Mouse (Mus musculus) heart, embryonic 14.5 days (tissue): ENCODE data around the gene Ctr9. TPM values are rescaled to one million over a fixed set of nuclear protein-coding genes. Genes with fewer than 3 reads are reported as not detected.

ENCODE experiments used
- ATAC-seq: fragments of 200-750 bp; cut with Nextera tagmentation; 2 replicates; pipeline ENCODE4 v1.8.0; 2017; ENCODE audit warnings: low read depth, moderate TSS enrichment; ENCODE audit not compliant: insufficient number of reproducible peaks, insufficient read depth, low FRiP score
- H3K27ac ChIP-seq, 2 experiments: fragments of 200-500 bp in 1 of 2; fragments of 300-500 bp in 1 of 2; sonication (generic) in 1 of 2; replicated peaks in 1 of 2; 2 replicates each; pipeline ENCODE4 v1.5.1; 2012 to 2014; ENCODE audit warnings: low read depth in 2 of 2, low read length in 2 of 2, control low read depth in 1 of 2, mild to moderate bottlenecking in 1 of 2, mixed read lengths in 1 of 2; ENCODE audit not compliant: control insufficient read depth in 1 of 2, insufficient read depth in 1 of 2
- H3K27me3 ChIP-seq: fragments of 300-500 bp; sonication (generic); 2 replicates; pipeline ENCODE4 v1.6.1; 2014; ENCODE audit warnings: mild to moderate bottlenecking, low read length, control low read depth; ENCODE audit not compliant: control insufficient read depth, insufficient read depth
- H3K36me3 ChIP-seq: fragments of 300-500 bp; sonication (generic); 2 replicates; pipeline ENCODE4 v1.6.1; 2014; ENCODE audit warnings: mild to moderate bottlenecking, control low read depth, low read length, mixed read lengths; ENCODE audit not compliant: control insufficient read depth, insufficient read depth
- H3K4me1 ChIP-seq, 2 experiments: fragments of 200-500 bp in 1 of 2; fragments of 300-500 bp in 1 of 2; sonication (generic) in 1 of 2; 2 replicates each; pipeline ENCODE4 v1.6.1; 2012 to 2014; ENCODE audit warnings: low read length in 2 of 2, control low read depth in 1 of 2, mixed read lengths in 1 of 2; ENCODE audit not compliant: control insufficient read depth in 2 of 2, insufficient read depth in 2 of 2
- H3K4me2 ChIP-seq: fragments of 300-500 bp; sonication (generic); 2 replicates; pipeline ENCODE4 v1.6.1; 2014; ENCODE audit warnings: mild to moderate bottlenecking, low read length
- H3K4me3 ChIP-seq, 2 experiments: fragments of 200-500 bp in 1 of 2; fragments of 300-500 bp in 1 of 2; sonication (generic) in 1 of 2; 2 replicates each; pipeline ENCODE4 v1.5.1; 2012 to 2014; ENCODE audit warnings: low read length in 2 of 2, mild to moderate bottlenecking in 2 of 2, control low read depth in 1 of 2, low read depth in 1 of 2, moderate library complexity in 1 of 2; ENCODE audit not compliant: control insufficient read depth in 1 of 2, insufficient read depth in 1 of 2
- H3K9ac ChIP-seq: fragments of 300-500 bp; sonication (generic); 2 replicates; pipeline ENCODE4 v1.6.1; 2014; ENCODE audit warnings: mild to moderate bottlenecking, low read length
- H3K9me3 ChIP-seq: fragments of 300-500 bp; sonication (generic); 2 replicates; pipeline ENCODE4 v1.6.1; 2016; ENCODE audit warnings: low read length, control low read depth; ENCODE audit not compliant: control insufficient read depth
- WGBS: fragments of 180-500 bp; shearing (Covaris S2); extraction: QIAGEN DNeasy Blood & Tissue Kit; methylation state at CpG from one replicate; pipeline ENCODE4 v1.1.7; 2014; 5-methylcytosine and 5-hydroxymethylcytosine counted together
- polyA plus RNA-seq: library from polyadenylated mRNA; unstranded; fragments of >200 nt; fragmentation: Nextera tagmentation; extraction: Ambion mirVana; gene quantifications from 2 replicates; pipeline ENCODE4 v1.2.1, GENCODE M21; 2014

The Ctr9 gene
- polyA plus RNA-seq, 1 experiment from 2014 or later: 38.2 TPM

DNA sequence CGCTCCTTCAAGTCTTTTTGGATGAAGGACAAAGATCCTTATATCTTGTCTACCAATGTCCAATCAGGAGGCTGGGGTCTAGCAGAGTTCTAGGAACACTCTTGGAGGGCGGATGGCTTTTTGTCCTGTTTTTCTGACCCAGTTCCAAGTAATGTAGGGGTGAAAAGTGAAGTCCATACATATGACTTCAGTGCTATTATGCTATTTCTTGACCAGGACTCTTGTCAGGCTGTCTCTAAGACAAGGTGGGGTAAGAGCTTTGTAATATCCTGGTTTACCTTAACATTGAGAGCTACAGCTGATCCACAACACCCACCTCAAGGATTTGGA, 41.4 kb downstream of the Ctr9 start:
- H3K4me3 ChIP-seq: no peak overlapping the region
- 92% methylated on average over 2 of the region's 2 CpGs for WGBS

DNA sequence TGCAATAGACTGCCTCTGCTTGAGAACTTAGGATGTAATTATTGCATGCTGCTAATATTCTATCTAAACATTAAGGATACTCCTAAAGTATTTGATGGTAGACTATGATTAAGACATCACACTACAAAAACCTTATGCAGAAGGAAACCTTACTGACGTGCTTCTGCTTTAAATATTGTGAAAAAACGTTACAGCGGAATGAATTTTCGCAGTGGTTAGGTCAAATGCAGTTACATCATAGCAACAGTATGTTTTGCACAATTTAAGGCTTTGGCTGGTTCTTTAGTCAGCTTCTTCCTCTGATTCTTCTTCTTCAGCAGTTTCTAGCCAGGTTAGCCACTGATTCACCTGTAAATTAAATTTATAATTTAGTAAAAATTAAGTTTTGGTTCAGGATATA, 43.7 kb downstream of the Ctr9 start:
- peaks cover 98% of the 10 kb centered on the region for H3K36me3 ChIP-seq
- peaks cover 10% of the 10 kb centered on the region for H3K9me3 ChIP-seq
- H3K27ac ChIP-seq: no peak overlapping the region
- H3K4me3 ChIP-seq: no peak overlapping the region
- H3K9ac ChIP-seq: no peak overlapping the region
- no peaks in the 10 kb centered on the region for H3K27me3 ChIP-seq
- no peak for ATAC-seq
- 91% methylated on average over 4 of the region's 4 CpGs for WGBS
- H3K4me1 ChIP-seq: peaks cover 2 to 20% of the 10 kb centered on the region in 2 experiments; a peak in 3 of 4 replicates
- H3K4me2 ChIP-seq: no peak overlapping the region

More for the DNA sequence above, 41.4 kb downstream of the Ctr9 start:
- Histone ChIP-seq H3K36me3 (peaks cover 77% of the 10 kb centered on the region), H3K9me3 (peaks cover 10% of the 10 kb centered on the region), H3K9ac (no peak overlapping the region), H3K4me2 (no peak overlapping the region), H3K4me1 (peaks cover 0 to 3% of the 10 kb centered on the region in 2 experiments; a peak in 2 of 4 replicates), H3K27ac (no peak overlapping the region), H3K27me3 (no peaks in the 10 kb centered on the region)
- ATAC-seq: no peak

- H3K36me3 ChIP-seq: peaks cover 99% of the 10 kb centered on the region
- peaks cover 2 to 42% of the 10 kb centered on the region in 2 experiments; a peak in 3 of 4 replicates for H3K4me1 ChIP-seq
- H3K27ac ChIP-seq: peak overlapping the region in 1 of 2 experiments; percentile 51; a peak in 2 of 4 replicates
These were observed 46.5 kb downstream of the Ctr9 start for GRCm38 (mm10) chr7:111075288-111075687.

DNA sequence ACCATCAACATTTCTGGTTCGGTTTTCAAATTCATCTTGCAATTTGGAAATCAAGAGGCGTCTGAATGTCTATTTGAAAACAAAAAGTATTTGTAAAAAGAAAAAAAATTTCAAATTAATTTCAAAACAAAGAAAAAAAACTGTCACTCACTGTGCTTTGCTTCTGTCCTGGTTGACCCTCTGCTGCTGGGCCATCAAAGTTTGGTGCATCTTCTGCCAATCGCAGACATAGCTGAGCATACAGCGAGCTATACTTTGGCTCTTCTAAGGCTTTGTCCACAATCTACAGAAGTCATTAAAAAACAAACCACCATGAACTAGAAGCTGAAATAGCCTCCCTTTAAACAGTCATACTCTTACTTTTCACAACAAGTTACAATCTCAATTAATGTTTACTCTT, 49.5 kb downstream of the Ctr9 start:
- H3K4me3 ChIP-seq: no peak overlapping the region
- peaks cover 2 to 51% of the 10 kb centered on the region in 2 experiments; a peak in 3 of 4 replicates for H3K4me1 ChIP-seq
- no peak for ATAC-seq
- H3K9me3 ChIP-seq: no peaks in the 10 kb centered on the region
- H3K4me2 ChIP-seq: no peak overlapping the region
- H3K27me3 ChIP-seq: no peaks in the 10 kb centered on the region
- 89% methylated on average over 4 of the region's 4 CpGs for WGBS
- no peak overlapping the region for H3K27ac ChIP-seq
- H3K9ac ChIP-seq: no peak overlapping the region
- peaks cover 82% of the 10 kb centered on the region for H3K36me3 ChIP-seq

More at GRCm38 (mm10) chr7:111075288-111075687, 46.5 kb downstream of the Ctr9 start:
- ATAC-seq: no peak
- no peaks in the 10 kb centered on the region for H3K27me3 ChIP-seq
- no peaks in the 10 kb centered on the region for H3K9me3 ChIP-seq
- H3K9ac ChIP-seq: no peak overlapping the region
- no peak overlapping the region for H3K4me2 ChIP-seq
- 48% methylated on average over 4 of the region's 4 CpGs for WGBS
- H3K4me3 ChIP-seq: no peak overlapping the region

DNA sequence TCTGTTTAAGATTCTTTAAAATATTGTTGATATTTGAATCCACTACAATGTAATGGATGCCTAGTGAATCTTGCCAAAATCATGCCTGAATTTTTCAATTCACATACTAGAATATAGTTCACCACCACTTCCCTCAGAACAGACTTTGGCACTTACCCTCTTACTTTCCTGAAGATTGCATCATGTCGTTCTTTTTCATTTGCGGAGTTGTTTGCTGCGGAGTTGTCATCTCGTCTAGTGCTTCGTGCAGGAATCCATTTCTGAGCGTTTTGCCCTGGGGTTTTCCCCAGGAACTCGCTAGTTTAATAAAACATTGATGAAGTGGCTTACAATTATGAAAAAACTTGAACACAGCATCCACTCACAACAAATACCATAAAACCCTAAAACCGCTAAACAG, 51.3 kb downstream of the Ctr9 start:
- Histone ChIP-seq H3K9ac (no peak overlapping the region), H3K4me3 (peak overlapping the region in 1 of 2 experiments; percentile 74; a peak in 1 of 4 replicates), H3K4me1 (peaks cover 2 to 49% of the 10 kb centered on the region in 2 experiments; a peak in 3 of 4 replicates), H3K27me3 (no peaks in the 10 kb centered on the region), H3K4me2 (peak overlapping the region; percentile 81), H3K27ac (no peak overlapping the region), H3K9me3 (no peaks in the 10 kb centered on the region), H3K36me3 (peaks cover 65% of the 10 kb centered on the region)
- no peak for ATAC-seq
- 82% methylated on average over 8 of the region's 8 CpGs for WGBS

- ATAC-seq: no peak
- peak overlapping the region; percentile 81 for H3K4me2 ChIP-seq
- H3K27me3 ChIP-seq: no peaks in the 10 kb centered on the region
- peak overlapping the region; percentile 95 for H3K9ac ChIP-seq
- no peaks in the 10 kb centered on the region for H3K9me3 ChIP-seq
- peaks cover 57% of the 10 kb centered on the region for H3K36me3 ChIP-seq
- peak overlapping the region in 1 of 2 experiments; percentile 99; a peak in 1 of 4 replicates for H3K27ac ChIP-seq
- WGBS: 86% methylated on average over 3 of the region's 3 CpGs
- H3K4me3 ChIP-seq: peak overlapping the region; percentile 74 to 92
- peaks cover 0 to 43% of the 10 kb centered on the region in 2 experiments; a peak in 3 of 4 replicates for H3K4me1 ChIP-seq
These were observed 52.1 kb downstream of the Ctr9 start for GRCm38 (mm10) chr7:111080876-111081275.

DNA sequence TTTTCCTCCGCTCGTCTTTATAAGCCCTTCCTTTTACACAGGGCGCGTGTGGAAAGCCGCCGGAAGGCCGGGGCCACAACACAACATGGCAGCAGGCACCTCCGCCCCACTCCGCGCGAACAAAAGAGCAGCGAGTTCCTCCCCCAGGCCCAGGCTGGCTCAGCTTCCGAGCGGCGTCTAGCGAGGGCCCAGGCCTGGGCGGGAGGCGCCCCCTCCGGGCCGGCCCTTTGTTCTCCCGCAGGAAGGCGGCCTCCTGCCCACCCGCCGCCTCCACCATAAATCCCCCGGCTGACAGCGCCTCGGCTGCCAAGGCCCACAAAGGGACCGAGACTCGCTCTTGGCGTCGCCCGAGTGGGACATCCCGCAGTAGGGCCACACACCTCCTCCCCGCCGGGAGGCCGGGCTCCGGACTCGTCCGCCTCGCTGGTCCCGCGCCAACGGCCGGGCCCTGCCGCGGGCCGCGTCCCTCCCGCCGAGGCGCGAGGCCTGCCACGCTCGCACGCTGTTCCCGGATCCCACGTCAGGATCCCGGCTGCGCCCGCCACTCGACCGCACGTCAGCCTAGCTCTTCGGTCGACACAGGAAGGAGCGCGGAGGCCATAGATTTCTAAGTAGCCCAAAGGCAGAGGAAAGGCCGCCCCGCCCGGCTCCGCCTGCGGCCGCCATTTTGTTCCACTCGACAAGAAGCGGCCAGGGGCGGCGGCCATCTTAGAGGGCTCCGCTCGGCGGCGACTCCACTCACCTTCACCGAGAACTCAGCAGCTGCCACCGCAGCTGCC, 53.5 kb downstream of the Ctr9 start:
- Histone ChIP-seq H3K4me3 (peak overlapping the region; percentile 74 to 92), H3K27me3 (no peaks in the 10 kb centered on the region), H3K9ac (peak overlapping the region; percentile 95), H3K27ac (peak overlapping the region; percentile 99), H3K4me1 (peaks cover 0 to 33% of the 10 kb centered on the region in 2 experiments; a peak in 3 of 4 replicates), H3K4me2 (peak overlapping the region; percentile 81), H3K36me3 (peaks cover 44% of the 10 kb centered on the region), H3K9me3 (no peaks in the 10 kb centered on the region)
- ATAC-seq: peak; percentile 54
- under 1% methylated on average over 82 of the region's 83 CpGs for WGBS
